Mouse (Mus musculus) myocyte (in vitro differentiated cells): ENCODE data around the gene Aaed1. TPM values are rescaled to one million over a fixed set of nuclear protein-coding genes. Genes with fewer than 3 reads are reported as not detected.

Experiments used
- H3K27me3 ChIP-seq: one replicate; pipeline ENCODE4 v1.6.1; 2011; ENCODE audit not compliant: control insufficient read depth, insufficient read depth, insufficient read length
- H3K36me3 ChIP-seq: one replicate; pipeline ENCODE4 v1.6.1; 2011; ENCODE audit not compliant: control insufficient read depth, insufficient read depth
- H3K4me2 ChIP-seq: one replicate; pipeline ENCODE4 v1.6.1; 2011; ENCODE audit warnings: low read depth, control low read depth
- H3K4me3 ChIP-seq: one replicate; pipeline ENCODE4 v1.5.1; 2011; ENCODE audit warnings: mild to moderate bottlenecking, control low read depth, moderate library complexity
- H3K79me2 ChIP-seq: one replicate; pipeline ENCODE4 v1.6.1; 2011; ENCODE audit not compliant: control insufficient read depth, insufficient read depth
- H3ac ChIP-seq: one replicate; pipeline ENCODE4 v1.6.1; 2011; ENCODE audit not compliant: control insufficient read depth, insufficient read length
- CEBPB ChIP-seq: IDR thresholded peaks from 2 replicates; pipeline ENCODE4 v1.6.1; 2011; ENCODE audit warnings: mild to moderate bottlenecking, moderate library complexity; ENCODE audit not compliant: poor library complexity, insufficient read depth, severe bottlenecking
- E2F4 ChIP-seq: IDR thresholded peaks from one replicate; pipeline ENCODE4 v1.6.1; 2011; ENCODE audit warnings: mild to moderate bottlenecking, control low read depth, moderate library complexity; ENCODE audit not compliant: insufficient read depth
- MAX ChIP-seq: IDR thresholded peaks from one replicate; pipeline ENCODE4 v1.6.1; 2011; ENCODE audit warnings: low read depth, mild to moderate bottlenecking, control low read depth
- MYOD1 ChIP-seq, 3 experiments: IDR thresholded peaks; one replicate each; pipeline ENCODE4 v1.6.1; 2011; ENCODE audit warnings: control low read depth in 2 of 3, low read depth in 2 of 3, mild to moderate bottlenecking in 2 of 3, moderate library complexity in 1 of 3; ENCODE audit not compliant: insufficient read length in 2 of 3, control insufficient read depth in 1 of 3
- MYOG ChIP-seq, 3 experiments: IDR thresholded peaks; one replicate each; pipeline ENCODE4 v1.6.1; 2011; ENCODE audit warnings: control low read depth in 2 of 3, low read depth in 2 of 3, mild to moderate bottlenecking in 2 of 3; ENCODE audit not compliant: insufficient read length in 2 of 3, control insufficient read depth in 1 of 3, insufficient read depth in 1 of 3
- POLR2A ChIP-seq: IDR thresholded peaks from one replicate; pipeline ENCODE4 v1.6.1; 2011; ENCODE audit warnings: low read depth, mild to moderate bottlenecking, control low read depth, moderate library complexity; ENCODE audit not compliant: insufficient read length
- POLR2AphosphoS2 ChIP-seq: IDR thresholded peaks from one replicate; pipeline ENCODE4 v1.6.1; 2011; ENCODE audit warnings: low read depth, control low read depth; ENCODE audit not compliant: insufficient read length
- REST ChIP-seq: IDR thresholded peaks from one replicate; pipeline ENCODE4 v1.6.1; 2011; ENCODE audit warnings: mild to moderate bottlenecking, control low read depth, moderate library complexity; ENCODE audit not compliant: insufficient read depth, insufficient read length
- SRF ChIP-seq: IDR thresholded peaks from one replicate; pipeline ENCODE4 v1.6.1; 2011; ENCODE audit warnings: low read depth; ENCODE audit not compliant: control insufficient read depth, insufficient read length
- TCF12 ChIP-seq: IDR thresholded peaks from one replicate; pipeline ENCODE4 v1.6.1; 2011; ENCODE audit warnings: mild to moderate bottlenecking, control low read depth; ENCODE audit not compliant: poor library complexity, insufficient read depth, severe bottlenecking
- TCF3 ChIP-seq: IDR thresholded peaks from one replicate; pipeline ENCODE4 v1.6.1; 2011; ENCODE audit warnings: low read depth, control low read depth; ENCODE audit not compliant: insufficient read length
- USF1 ChIP-seq: IDR thresholded peaks from one replicate; pipeline ENCODE4 v1.6.1; 2011; ENCODE audit warnings: low read depth, mild to moderate bottlenecking, control low read depth, moderate library complexity
- polyA plus RNA-seq: library from polyadenylated mRNA; unstranded; fragments of >200 nt; fragmentation: generic; extraction: Trizol; gene quantifications from one replicate; pipeline ENCODE4 v1.2.1, GENCODE M21; 2012; ENCODE audit warnings: missing spikeins

The Aaed1 gene
- polyA plus RNA-seq, result 12.1 TPM

DNA sequence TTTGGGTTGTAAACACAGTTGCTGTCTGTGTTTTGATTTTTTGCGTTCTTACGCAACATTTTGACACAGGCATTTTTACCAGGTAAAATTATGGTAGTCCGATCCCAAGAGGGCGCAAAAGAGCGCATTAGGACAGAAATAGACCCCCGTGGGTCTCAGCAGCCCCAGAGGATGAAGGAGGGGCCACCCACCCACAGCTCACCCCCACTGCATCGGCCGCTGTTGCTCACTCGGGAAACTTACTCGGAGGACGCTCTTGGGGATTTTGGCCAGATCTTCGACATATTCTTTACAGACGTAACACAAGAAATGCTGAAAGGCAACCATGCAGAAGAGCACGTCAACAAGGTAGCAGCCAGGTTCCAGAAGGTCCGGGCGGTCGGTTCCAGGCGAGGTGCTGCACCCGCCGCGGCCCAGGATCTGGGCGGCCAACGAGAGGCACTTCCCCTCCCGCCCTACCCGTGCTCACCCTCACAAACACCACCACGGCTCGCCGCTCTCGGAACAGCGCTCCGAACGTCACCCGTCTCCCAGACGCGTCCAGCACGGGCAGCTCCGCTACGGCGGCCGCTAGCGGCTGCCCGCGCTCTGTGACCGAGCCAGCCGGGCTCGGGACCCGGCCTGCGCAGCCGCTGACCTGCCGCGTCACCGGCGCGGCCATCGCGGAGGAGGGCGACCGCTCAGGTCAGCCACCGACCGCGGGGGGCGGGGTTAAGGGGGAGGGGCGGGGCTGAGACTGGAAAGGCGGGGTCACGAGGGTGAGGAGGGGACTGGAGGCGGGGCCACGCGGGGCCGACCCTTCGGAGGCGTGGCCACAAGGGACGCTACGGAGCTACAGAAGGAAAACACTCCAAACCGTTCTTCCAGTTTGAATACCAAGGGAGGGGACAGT lies at the start of gene Aaed1:
TSS of gene Aaed1 (minus strand) at position 687 of the 892 bp plus-strand sequence.
- H3K4me2 ChIP-seq, result peak within 1 kb of the TSS; percentile 78
- H3K4me3 ChIP-seq, result peak within 1 kb of the TSS; percentile 71
- no peaks in the 10 kb centered on the region for H3K27me3 ChIP-seq
- TF ChIP-seq TCF3 (no peak), POLR2AphosphoS2 (no peak), POLR2A (peak; percentile 82), USF1 (no peak), MYOD1 (IDR thresholded peaks at IDR 0.05; ENCODE audit: control insufficient read depth in 1 of 3, insufficient read length in 2 of 3, low read depth in 2 of 3) (no peak), MYOG (IDR thresholded peaks at IDR 0.05; ENCODE audit: control insufficient read depth in 1 of 3, insufficient read depth in 1 of 3, insufficient read length in 2 of 3, low read depth in 2 of 3) (no peak), E2F4 (no peak), CEBPB (peak; percentile 90), MAX (no peak), SRF (no peak), REST (no peak)
- peaks cover 9% of the 10 kb centered on the region for H3K79me2 ChIP-seq
- H3ac ChIP-seq, result peak within 1 kb of the TSS; percentile 65
- H3K36me3 ChIP-seq, result no peaks in the 10 kb centered on the region

DNA sequence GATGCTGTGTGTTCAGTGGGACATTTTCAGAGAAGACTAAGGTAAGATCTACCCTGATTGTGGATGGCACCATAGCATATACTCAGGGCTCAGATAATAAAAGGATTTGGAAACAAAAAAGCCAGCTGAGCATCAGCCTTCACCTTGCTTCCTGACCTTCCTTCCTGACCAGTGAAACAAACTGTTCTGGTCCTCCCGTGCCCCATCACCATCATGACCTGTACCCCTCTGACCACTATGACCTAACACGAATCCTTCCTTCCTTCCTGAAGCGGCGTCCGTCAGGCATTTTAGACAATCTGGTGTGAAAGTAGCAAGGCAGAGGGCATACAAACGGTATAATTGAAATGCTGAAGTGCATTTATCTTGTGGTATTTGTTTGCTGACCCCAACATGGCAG lies 49.6 kb upstream of the Aaed1 start:
- peaks cover 8% of the 10 kb centered on the region for H3K79me2 ChIP-seq
- peaks cover 47% of the 10 kb centered on the region for H3K36me3 ChIP-seq
- TF ChIP-seq REST, result no peak
- TF ChIP-seq POLR2AphosphoS2, result peak; percentile 74
- no peak for TF ChIP-seq MYOD1 (IDR thresholded peaks at IDR 0.05; ENCODE audit: control insufficient read depth in 1 of 3, insufficient read length in 2 of 3, low read depth in 2 of 3)
- no peak for TF ChIP-seq TCF12
- no peak for TF ChIP-seq CEBPB
- no peaks in the 10 kb centered on the region for H3K27me3 ChIP-seq
- H3ac ChIP-seq, result no peak overlapping the region
- H3K4me2 ChIP-seq, result no peak overlapping the region
- no peak overlapping the region for H3K4me3 ChIP-seq

DNA sequence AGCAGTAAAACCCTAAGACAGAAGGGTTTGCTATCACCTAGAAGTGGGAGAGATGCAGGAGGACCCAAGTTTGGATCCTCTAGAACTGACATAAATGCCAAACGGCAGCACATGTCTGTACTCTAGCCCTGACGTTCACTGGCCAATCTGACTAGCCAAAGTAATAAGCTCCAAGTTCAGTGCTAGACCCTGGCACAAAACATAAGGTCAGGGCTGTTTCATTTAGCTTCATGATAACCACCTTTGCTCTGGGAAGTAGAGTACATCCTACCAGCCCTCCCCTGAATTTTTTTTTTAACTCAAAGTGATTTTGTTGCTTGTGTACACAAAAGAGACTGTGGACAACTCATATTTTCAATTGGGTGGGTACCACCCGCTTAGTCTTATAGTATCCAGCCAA lies 48.5 kb upstream of the Aaed1 start:
- H3K79me2 ChIP-seq, result no peaks in the 10 kb centered on the region
- no peak overlapping the region for H3K4me3 ChIP-seq
- no peak overlapping the region for H3K4me2 ChIP-seq
- no peak for TF ChIP-seq MYOG (IDR thresholded peaks at IDR 0.05; ENCODE audit: control insufficient read depth in 1 of 3, insufficient read depth in 1 of 3, insufficient read length in 2 of 3, low read depth in 2 of 3)
- no peak for TF ChIP-seq USF1
- TF ChIP-seq E2F4, result no peak
- no peak for TF ChIP-seq TCF3
- no peak for TF ChIP-seq POLR2A
- TF ChIP-seq TCF12, result no peak
- TF ChIP-seq MYOD1 (IDR thresholded peaks at IDR 0.05; ENCODE audit: control insufficient read depth in 1 of 3, insufficient read length in 2 of 3, low read depth in 2 of 3), result no peak
- TF ChIP-seq SRF, result no peak
- no peak for TF ChIP-seq REST
- no peak for TF ChIP-seq CEBPB
- TF ChIP-seq MAX, result no peak
- TF ChIP-seq POLR2AphosphoS2, result no peak
- no peak overlapping the region for H3ac ChIP-seq
- H3K36me3 ChIP-seq, result peaks cover 38% of the 10 kb centered on the region
- no peaks in the 10 kb centered on the region for H3K27me3 ChIP-seq

DNA sequence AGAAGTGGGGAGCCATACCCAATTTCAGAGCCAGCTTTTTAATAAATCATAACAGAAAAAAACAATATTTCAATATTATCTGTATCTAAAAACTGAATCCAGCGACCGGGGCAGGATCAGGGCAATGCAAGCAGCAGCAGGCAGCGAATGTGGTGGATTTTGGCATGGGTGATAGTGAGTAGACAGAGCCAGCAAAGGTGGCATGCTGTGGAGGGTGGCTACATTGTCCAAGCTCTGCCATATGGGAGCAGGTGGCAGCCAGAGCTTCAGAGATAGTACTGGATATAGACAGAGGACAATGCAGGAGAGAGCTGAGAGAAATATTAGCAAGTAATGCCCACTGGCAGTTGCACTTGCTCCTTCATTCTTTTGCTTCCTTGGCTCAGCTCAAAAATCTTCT lies 47.2 kb upstream of the Aaed1 start:
- no peaks in the 10 kb centered on the region for H3K27me3 ChIP-seq
- peaks cover 25% of the 10 kb centered on the region for H3K36me3 ChIP-seq
- H3K79me2 ChIP-seq, result no peaks in the 10 kb centered on the region
- H3K4me3 ChIP-seq, result no peak overlapping the region
- TF ChIP-seq MAX (no peak), POLR2AphosphoS2 (peak; percentile 69)
- no peak overlapping the region for H3ac ChIP-seq
- no peak overlapping the region for H3K4me2 ChIP-seq

DNA sequence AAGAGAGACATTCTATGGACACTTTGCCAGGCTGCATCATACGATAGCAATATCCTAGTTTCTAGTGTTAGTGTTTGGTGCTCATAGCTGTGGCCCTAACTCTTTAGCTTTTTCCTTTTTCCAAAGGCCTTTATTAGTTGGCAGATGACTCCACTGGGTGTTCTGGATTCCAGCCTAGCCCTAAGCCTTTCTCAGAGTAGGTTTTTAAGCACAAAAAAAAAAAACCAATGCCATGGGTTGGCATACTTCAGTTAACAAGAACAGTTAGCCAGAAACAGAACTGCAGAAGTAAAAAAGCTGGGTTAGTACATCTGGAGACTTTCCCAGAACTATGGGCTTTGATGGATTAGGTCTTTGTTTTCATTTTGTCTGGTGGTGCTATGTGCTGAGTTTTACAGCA lies 46.0 kb upstream of the Aaed1 start:
- H3K27me3 ChIP-seq, result no peaks in the 10 kb centered on the region
- H3K4me3 ChIP-seq, result no peak overlapping the region
- H3K4me2 ChIP-seq, result no peak overlapping the region
- no peaks in the 10 kb centered on the region for H3K79me2 ChIP-seq
- TF ChIP-seq MYOD1 (IDR thresholded peaks at IDR 0.05; ENCODE audit: control insufficient read depth in 1 of 3, insufficient read length in 2 of 3, low read depth in 2 of 3), result no peak
- TF ChIP-seq MYOG (IDR thresholded peaks at IDR 0.05; ENCODE audit: control insufficient read depth in 1 of 3, insufficient read depth in 1 of 3, insufficient read length in 2 of 3, low read depth in 2 of 3), result no peak
- no peak for TF ChIP-seq MAX
- no peak for TF ChIP-seq TCF3
- no peak overlapping the region for H3ac ChIP-seq
- H3K36me3 ChIP-seq, result peaks cover 15% of the 10 kb centered on the region
